ENCODE assay signal across 9 mouse cellular contexts in the genomic region with DNA sequence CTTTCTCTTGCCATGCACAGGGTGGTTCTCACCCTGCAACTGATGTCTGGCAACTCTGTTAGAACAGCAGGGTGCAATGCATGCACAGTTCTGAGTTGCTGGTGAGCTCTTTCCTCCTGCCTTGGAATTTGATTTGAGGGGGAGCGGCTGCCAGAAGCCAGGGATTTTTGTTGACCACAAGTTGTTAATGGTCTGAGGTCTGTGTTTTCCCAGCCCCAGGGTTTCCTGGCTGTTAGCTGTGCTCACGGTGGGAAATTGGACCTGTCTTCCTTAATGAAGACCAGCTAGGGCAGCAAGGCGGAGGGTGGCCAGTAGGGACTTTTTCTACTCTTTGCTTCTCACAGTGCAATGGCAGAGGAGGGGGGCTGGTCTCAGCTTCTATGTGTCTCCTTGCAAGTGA. TPM values are rescaled to one million over a fixed set of nuclear protein-coding genes. Genes with fewer than 3 reads are reported as not detected.
A peak's percentile ranks its signal among the peaks of the same experiment; 100 is the strongest.
DNase-seq lines count a peak whose midpoint lies in the region; ATAC-seq and TF ChIP-seq lines count a peak whose summit lies in the region.
"Had no signal": no experiment of that assay in that cellular context is flagged by ENCODE, and none has a peak within 500 bp of the region (broad histone marks: within the 10 kb centered on the region; RNA-seq: fewer than 3 reads in every experiment).

No protein-coding gene starts in this region.

- no peaks in the 10 kb centered on the region for H3K27me3 ChIP-seq in hindbrain, embryonic 12.5 days
- H3K27me3 ChIP-seq in hindbrain, embryonic 11.5 days (ENCODE audit: control insufficient read depth, insufficient read depth, low read length), result no peaks in the 10 kb centered on the region
- no peaks in the 10 kb centered on the region for H3K27me3 ChIP-seq in Patski
- H3K27me3 ChIP-seq in limb, embryonic 13.5 days, result no peaks in the 10 kb centered on the region

- H3K9me3 ChIP-seq in hindbrain, embryonic 12.5 days (replicated peaks), result no peaks in the 10 kb centered on the region
- H3K9me3 ChIP-seq in hindbrain, embryonic 11.5 days (ENCODE audit: control insufficient read depth, low read length), result no peaks in the 10 kb centered on the region
- H3K9me3 ChIP-seq in limb, embryonic 13.5 days, result no peaks in the 10 kb centered on the region

- no peak for TF ChIP-seq POLR2A in embryonic fibroblast, embryonic 13.5 days (IDR thresholded peaks at IDR 0.05; ENCODE audit: low read depth, low read length)

- POLR2A ChIA-PET in Patski (lab: Charles Lee), result interaction anchor here (1.2 kb wide), 1 partner anchor 16 kb away, joined by 3 read pairs; no protein-coding TSS in a partner anchor

- no peak for DNase-seq in hindbrain, embryonic 11.5 days (ENCODE audit: low spot score)
- DNase-seq in Patski (ENCODE audit: low read depth, low spot score), result peak; percentile 89
- no peak for DNase-seq in thymus, postnatal 0 days (ENCODE audit: low spot score)
- DNase-seq in adrenal gland, postnatal 14 days, result no peak
- no peak for DNase-seq in layer of hippocampus, postnatal 10 days (ENCODE audit: low spot score in 2 of 2)
- DNase-seq: gastrocnemius, postnatal 10 days had no signal

- WGBS in hindbrain, embryonic 12.5 days, result 60% methylated on average over 3 of the region's 3 CpGs
- 62% methylated on average over 3 of the region's 3 CpGs for WGBS in hindbrain, embryonic 11.5 days
- WGBS in limb, embryonic 13.5 days, result 11% methylated on average over 3 of the region's 3 CpGs

- TF ChIP-seq CTCF in Patski (IDR thresholded peaks at IDR 0.05), result no peak
- no peak for TF ChIP-seq CTCF in embryonic fibroblast, embryonic 13.5 days (IDR thresholded peaks at IDR 0.05; ENCODE audit: borderline replicate concordance, insufficient read depth, low read length)

- CTCF ChIA-PET in Patski (lab: Charles Lee), result interaction anchor here (1.0 to 2.1 kb wide), 8 partner anchors 11 to 42 kb away, joined by 3 to 11 read pairs (median 5); no protein-coding TSS in a partner anchor

- H3K36me3 ChIP-seq in hindbrain, embryonic 12.5 days, result no peaks in the 10 kb centered on the region
- no peaks in the 10 kb centered on the region for H3K36me3 ChIP-seq in hindbrain, embryonic 11.5 days (ENCODE audit: control insufficient read depth, insufficient read depth, low read length)
- peaks cover 62% of the 10 kb centered on the region for H3K36me3 ChIP-seq in limb, embryonic 13.5 days

- H3K9ac ChIP-seq in hindbrain, embryonic 12.5 days, result no peak overlapping the region
- no peak overlapping the region for H3K9ac ChIP-seq in hindbrain, embryonic 11.5 days (ENCODE audit: low read depth, low read length)
- no peak overlapping the region for H3K9ac ChIP-seq in limb, embryonic 13.5 days

- H3K4me3 ChIP-seq in hindbrain, embryonic 12.5 days, result no peak overlapping the region
- no peak overlapping the region for H3K4me3 ChIP-seq in hindbrain, embryonic 11.5 days (ENCODE audit: low read depth, low read length)
- H3K4me3 ChIP-seq in embryonic fibroblast, embryonic 13.5 days (ENCODE audit: insufficient read depth, low read length), result no peak overlapping the region
- H3K4me3 ChIP-seq in limb, embryonic 13.5 days, result no peak overlapping the region

- ATAC-seq in hindbrain, embryonic 12.5 days (ENCODE audit: low FRiP score), result no peak
- no peak for ATAC-seq in hindbrain, embryonic 11.5 days (ENCODE audit: low FRiP score)
- ATAC-seq in Patski, result peak; percentile 53
- peak; percentile 58; the same call in 1 of the 2 replicates for ATAC-seq in limb, embryonic 13.5 days (ENCODE audit: low FRiP score, low read depth)

- peaks cover 34% of the 10 kb centered on the region for H3K4me1 ChIP-seq in hindbrain, embryonic 12.5 days
- no peaks in the 10 kb centered on the region for H3K4me1 ChIP-seq in hindbrain, embryonic 11.5 days (replicated peaks; ENCODE audit: control insufficient read depth, insufficient read depth, low read length)
- peaks cover 58% of the 10 kb centered on the region for H3K4me1 ChIP-seq in embryonic fibroblast, embryonic 13.5 days (ENCODE audit: control insufficient read depth, insufficient read depth, low read length)
- H3K4me1 ChIP-seq in limb, embryonic 13.5 days, result peaks cover 71% of the 10 kb centered on the region

- H3K27ac ChIP-seq in hindbrain, embryonic 12.5 days, result peak overlapping the region; percentile 40; the same call in 1 of the 2 replicates
- no peak overlapping the region for H3K27ac ChIP-seq in hindbrain, embryonic 11.5 days (ENCODE audit: low read depth, low read length)
- H3K27ac ChIP-seq in embryonic fibroblast, embryonic 13.5 days (ENCODE audit: insufficient read depth, low read length), result peak overlapping the region; percentile 37
- peak overlapping the region; percentile 96 for H3K27ac ChIP-seq in limb, embryonic 13.5 days

- in situ Hi-C loops in Patski (cut with MboI; ENCODE audit: low pct_unique_long_range_greater_than_20kb), result no loop called here

- H3K4me2 ChIP-seq in hindbrain, embryonic 12.5 days (replicated peaks), result no peak overlapping the region
- no peak overlapping the region for H3K4me2 ChIP-seq in hindbrain, embryonic 11.5 days (replicated peaks; ENCODE audit: low read depth, low read length)
- H3K4me2 ChIP-seq in limb, embryonic 13.5 days (replicated peaks), result peak overlapping the region; percentile 14; the same call in 1 of the 2 replicates

RNA-seq across cellular contexts. Expression of a gene that starts 45.7 kb away (rescaled TPM):
- 45.9 and 55.2 TPM in 2 replicates for polyA plus RNA-seq in hindbrain, embryonic 12.5 days (2016; fragmentation: Nextera tagmentation; extraction: Ambion mirVana)
- polyA plus RNA-seq in hindbrain, embryonic 11.5 days (2014; fragmentation: Nextera tagmentation; extraction: Ambion mirVana), result 21.4 and 29.0 TPM in 2 replicates
- polyA plus RNA-seq in Patski (2021), result 39.0 TPM
- polyA plus RNA-seq in embryonic fibroblast, embryonic 13.5 days (2011; ENCODE audit: insufficient read length, low read depth, missing spikeins), result 997 and 1,013 TPM in 2 replicates
- 128 and 133 TPM in 2 replicates for polyA plus RNA-seq in limb, embryonic 13.5 days (2015; fragmentation: Nextera tagmentation; extraction: Ambion mirVana)
- 10.5 and 12.2 TPM in 2 replicates for polyA plus RNA-seq in thymus, postnatal 0 days (2015; fragmentation: Nextera tagmentation; extraction: Ambion mirVana)
- total RNA-seq in adrenal gland, postnatal 14 days (2021), result 73.1 and 76.7 TPM in 2 replicates
- 10 to 100 TPM in 1 of 2 experiments, 1 to 10 TPM in 1; 9.9 to 10.8 TPM for total RNA-seq in layer of hippocampus, postnatal 10 days (2021)

Comparison
In these comparisons a context has a peak if more than half of its experiments do, and no peak if none do; other contexts are left out.
1. ATAC-seq: peak in Patski (single experiment) and limb, embryonic 13.5 days (single experiment); none in hindbrain, embryonic 12.5 days (single experiment) and hindbrain, embryonic 11.5 days (single experiment).